Mouse (Mus musculus) hematopoietic multipotent progenitor cell, adult 10-12 weeks (in vitro differentiated cells): ENCODE results near the gene Phf21b. TPM values are rescaled to one million over a fixed set of nuclear protein-coding genes. Genes with fewer than 3 reads are reported as not detected.

Experiments
- polyA plus RNA-seq: library from polyadenylated mRNA; stranded (reverse); fragments of >175 nt; gene quantifications from 2 replicates; pipeline ENCODE4 v1.2.3, GENCODE M21; 2012; ENCODE audit warnings: low replicate concordance

The Phf21b gene
- polyA plus RNA-seq, result 4.2 and 16.5 TPM in 2 replicates

GRCm38 (mm10) chr15:84856006-84856995, at the start of gene Phf21b:
TSS of gene Phf21b (minus strand) at chr15:84856049.

Other genes with a start within 250 kb of the Phf21b start
- gene Prr5, start 186.4 kb downstream of the Phf21b start, polyA plus RNA-seq, result 171 and 268 TPM in 2 replicates
- gene Arhgap8, start 136.0 kb downstream of the Phf21b start, polyA plus RNA-seq, result 4.4 and 9.7 TPM in 2 replicates
- gene Gm29666, start 64.0 kb upstream of the Phf21b start, polyA plus RNA-seq, result 0.05 and 0.06 TPM in 2 replicates
- 5.7 and 11.5 TPM in 2 replicates for gene Nup50, start 67.4 kb upstream of the Phf21b start, polyA plus RNA-seq
- gene 5031439G07Rik, start 132.5 kb upstream of the Phf21b start, polyA plus RNA-seq, result 101 and 127 TPM in 2 replicates
- not detected in 2 replicates for gene Upk3a, start 161.1 kb upstream of the Phf21b start, polyA plus RNA-seq
- gene Fam118a, start 172.9 kb upstream of the Phf21b start, polyA plus RNA-seq, result 3.1 and 6.2 TPM in 2 replicates